Mouse (Mus musculus) heart, embryonic 11.5 days (tissue): ENCODE results near the gene Degs1. TPM values are rescaled to one million over a fixed set of nuclear protein-coding genes. Genes with fewer than 3 reads are reported as not detected.

Source experiments
- ATAC-seq: fragments of 200-750 bp; cut with Nextera tagmentation; replicated peaks from 2 replicates; pipeline ENCODE4 v1.8.0; 2017; ENCODE audit warnings: moderate library complexity; ENCODE audit not compliant: insufficient number of reproducible peaks, low FRiP score, low TSS enrichment
- H3K27ac ChIP-seq: fragments of 300-500 bp; sonication (generic); 2 replicates; pipeline ENCODE4 v1.5.1; 2014; ENCODE audit warnings: mild to moderate bottlenecking, low read depth, low read length
- H3K27me3 ChIP-seq: fragments of 300-500 bp; sonication (generic); 2 replicates; pipeline ENCODE4 v1.6.1; 2014; ENCODE audit warnings: mild to moderate bottlenecking, low read length, mixed read lengths; ENCODE audit not compliant: control insufficient read depth, insufficient read depth
- H3K36me3 ChIP-seq: fragments of 300-500 bp; sonication (generic); 2 replicates; pipeline ENCODE4 v1.6.1; 2014; ENCODE audit warnings: mild to moderate bottlenecking, low read length, moderate library complexity, mixed read lengths; ENCODE audit not compliant: control insufficient read depth, insufficient read depth
- H3K4me1 ChIP-seq: fragments of 300-500 bp; sonication (generic); 2 replicates; pipeline ENCODE4 v1.6.1; 2014; ENCODE audit warnings: low read length; ENCODE audit not compliant: control insufficient read depth, insufficient read depth
- H3K4me2 ChIP-seq: fragments of 300-500 bp; sonication (generic); 2 replicates; pipeline ENCODE4 v1.6.1; 2014; ENCODE audit warnings: mild to moderate bottlenecking, moderate library complexity
- H3K4me3 ChIP-seq: fragments of 300-500 bp; sonication (generic); 2 replicates; pipeline ENCODE4 v1.5.1; 2014; ENCODE audit warnings: low read depth, low read length
- H3K9ac ChIP-seq: fragments of 300-500 bp; sonication (generic); 2 replicates; pipeline ENCODE4 v1.6.1; 2014; ENCODE audit warnings: mild to moderate bottlenecking, low read depth, low read length, moderate library complexity
- H3K9me3 ChIP-seq: fragments of 300-500 bp; sonication (generic); replicated peaks from 2 replicates; pipeline ENCODE4 v1.6.1; 2016; ENCODE audit warnings: low read length; ENCODE audit not compliant: control insufficient read depth
- WGBS: fragments of 180-500 bp; shearing (Covaris S2); extraction: QIAGEN DNeasy Blood & Tissue Kit; methylation state at CpG from one replicate; pipeline ENCODE4 v1.1.7; 2014; ENCODE audit not compliant: insufficient replicate concordance; 5-methylcytosine and 5-hydroxymethylcytosine counted together
- polyA plus RNA-seq: library from polyadenylated mRNA; unstranded; fragments of >200 nt; fragmentation: Nextera tagmentation; extraction: Ambion mirVana; gene quantifications from 2 replicates; pipeline ENCODE4 v1.2.1, GENCODE M21; 2014

The Degs1 gene
- polyA plus RNA-seq, result 157 and 171 TPM in 2 replicates

- peak; percentile 93 for ATAC-seq
- no peaks in the 10 kb centered on the region for H3K27me3 ChIP-seq
- peak within 1 kb of the TSS; percentile 93 for H3K9ac ChIP-seq
- H3K4me1 ChIP-seq, result peaks cover 15% of the 10 kb centered on the region
- H3K9me3 ChIP-seq, result no peaks in the 10 kb centered on the region
- under 1% methylated on average over 90 of the region's 94 CpGs for WGBS
- peak within 1 kb of the TSS; percentile 84 for H3K4me3 ChIP-seq
- H3K36me3 ChIP-seq, result peaks cover 9% of the 10 kb centered on the region
- H3K27ac ChIP-seq, result peak within 1 kb of the TSS; percentile 95
- peak within 1 kb of the TSS; percentile 95 for H3K4me2 ChIP-seq
Measured at GRCm38 (mm10) chr1:182282091-182283075, at the start of gene Degs1. TSS of gene Degs1 (minus strand) at chr1:182282804.

DNA sequence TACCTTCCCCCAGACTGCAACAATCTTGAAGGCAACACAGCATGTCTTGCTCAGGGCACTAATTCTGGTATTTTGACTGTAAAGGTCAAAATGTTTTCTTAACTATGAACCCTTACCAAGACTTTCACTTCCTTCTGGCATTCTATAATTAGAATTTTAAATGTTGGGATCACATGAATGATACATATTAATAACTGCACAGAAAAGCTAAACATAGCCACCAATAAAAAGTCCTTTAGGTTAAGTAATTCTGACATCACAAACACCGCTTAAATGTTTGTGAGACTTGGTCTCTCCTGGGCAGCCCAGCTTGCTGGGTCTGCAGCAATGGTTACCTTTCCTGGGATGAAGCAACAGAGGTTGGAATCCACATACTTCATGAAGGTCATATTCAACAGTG, 43.3 kb upstream of the Degs1 start:
- H3K27me3 ChIP-seq, result no peaks in the 10 kb centered on the region
- H3K4me1 ChIP-seq, result no peaks in the 10 kb centered on the region
- ATAC-seq, result no peak
- 93% methylated on average over 1 of the region's 1 CpGs for WGBS
- H3K36me3 ChIP-seq, result peaks cover 18% of the 10 kb centered on the region
- H3K9ac ChIP-seq, result no peak overlapping the region
- H3K27ac ChIP-seq, result no peak overlapping the region
- no peak overlapping the region for H3K4me3 ChIP-seq
- no peaks in the 10 kb centered on the region for H3K9me3 ChIP-seq
- no peak overlapping the region for H3K4me2 ChIP-seq

DNA sequence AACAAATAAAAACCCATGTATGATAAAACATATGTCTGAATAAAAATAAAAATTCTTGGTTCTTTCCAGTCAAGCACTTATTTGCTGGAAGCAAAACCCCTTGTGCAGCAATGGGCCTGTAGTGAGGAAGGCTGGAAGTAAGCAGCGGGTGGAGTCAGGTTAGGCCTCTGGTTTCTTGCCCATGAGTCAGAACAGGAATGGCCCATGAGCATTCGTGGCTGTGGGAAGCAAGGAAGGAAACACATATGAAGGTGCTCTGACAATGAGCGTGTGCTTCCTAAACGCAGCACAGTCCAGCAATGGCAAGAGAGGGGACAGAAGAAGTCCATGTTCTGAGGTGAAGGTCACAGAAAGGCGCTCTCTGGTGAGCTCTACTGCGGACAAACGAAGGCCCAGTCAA, 41.9 kb upstream of the Degs1 start:
- H3K4me3 ChIP-seq, result no peak overlapping the region
- H3K27me3 ChIP-seq, result no peaks in the 10 kb centered on the region
- H3K9me3 ChIP-seq, result no peaks in the 10 kb centered on the region
- no peak overlapping the region for H3K9ac ChIP-seq
- 93% methylated on average over 7 of the region's 7 CpGs for WGBS
- peaks cover 19% of the 10 kb centered on the region for H3K36me3 ChIP-seq
- no peak overlapping the region for H3K4me2 ChIP-seq
- H3K27ac ChIP-seq, result no peak overlapping the region
- no peaks in the 10 kb centered on the region for H3K4me1 ChIP-seq
- no peak for ATAC-seq

- peaks cover 24% of the 10 kb centered on the region for H3K36me3 ChIP-seq
- 93% methylated on average over 3 of the region's 3 CpGs for WGBS
- no peak overlapping the region for H3K27ac ChIP-seq
- no peak overlapping the region for H3K4me2 ChIP-seq
- H3K9ac ChIP-seq, result no peak overlapping the region
- H3K9me3 ChIP-seq, result no peaks in the 10 kb centered on the region
- ATAC-seq, result no peak
- H3K4me3 ChIP-seq, result no peak overlapping the region
- no peaks in the 10 kb centered on the region for H3K4me1 ChIP-seq
- no peaks in the 10 kb centered on the region for H3K27me3 ChIP-seq
Measured at GRCm38 (mm10) chr1:182323139-182323538, 40.5 kb upstream of the Degs1 start.

DNA sequence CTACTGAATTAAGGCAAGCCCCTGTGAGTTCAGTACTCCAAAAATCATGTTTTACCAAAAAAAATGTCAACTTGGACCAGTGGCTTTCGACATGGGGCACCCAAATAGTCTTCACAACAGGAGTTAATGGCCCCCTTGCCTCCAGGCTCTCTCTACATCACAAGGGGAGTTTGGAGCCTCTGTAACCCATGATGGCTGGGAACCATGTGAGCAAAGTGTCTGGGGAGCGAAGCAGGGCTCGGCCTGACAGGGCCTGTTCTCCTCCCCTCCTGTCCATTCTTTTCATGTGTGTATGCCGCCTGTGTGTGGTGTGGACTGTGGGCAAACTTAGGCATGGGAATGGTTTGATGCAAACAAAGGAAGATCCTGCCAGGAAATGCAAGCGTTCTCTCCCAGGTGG, 31.6 kb upstream of the Degs1 start:
- H3K27me3 ChIP-seq, result no peaks in the 10 kb centered on the region
- ATAC-seq, result no peak
- no peak overlapping the region for H3K9ac ChIP-seq
- H3K27ac ChIP-seq, result no peak overlapping the region
- 94% methylated on average over 5 of the region's 5 CpGs for whole genome bisulfite sequencing
- H3K4me1 ChIP-seq, result no peaks in the 10 kb centered on the region
- H3K36me3 ChIP-seq, result peaks cover 30% of the 10 kb centered on the region
- no peak overlapping the region for H3K4me2 ChIP-seq
- no peak overlapping the region for H3K4me3 ChIP-seq
- no peaks in the 10 kb centered on the region for H3K9me3 ChIP-seq

DNA sequence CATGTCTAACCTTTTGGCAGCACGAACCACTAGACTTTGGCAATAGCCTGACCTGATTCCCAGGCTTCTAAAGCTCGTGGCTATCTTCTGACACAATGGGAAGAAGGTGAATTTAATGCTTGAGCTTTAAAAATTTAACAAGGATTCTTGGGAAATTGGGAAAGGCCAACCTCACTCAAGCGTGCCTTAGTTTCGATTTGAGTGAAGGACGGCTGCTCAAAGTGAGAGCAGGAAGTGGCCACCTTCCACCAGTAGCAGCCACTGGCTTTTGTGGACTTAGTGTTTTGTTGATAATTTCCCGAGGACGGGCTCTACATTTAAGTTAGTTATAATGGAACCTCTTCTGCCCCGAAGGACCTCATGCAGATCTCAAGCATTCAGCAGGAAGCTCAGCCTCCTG, 30.6 kb upstream of the Degs1 start:
- Histone ChIP-seq H3K4me1 (no peaks in the 10 kb centered on the region), H3K36me3 (peaks cover 26% of the 10 kb centered on the region), H3K4me2 (no peak overlapping the region), H3K4me3 (no peak overlapping the region), H3K27ac (no peak overlapping the region), H3K9me3 (no peaks in the 10 kb centered on the region), H3K9ac (no peak overlapping the region), H3K27me3 (no peaks in the 10 kb centered on the region)
- WGBS, result 93% methylated on average over 8 of the region's 8 CpGs
- no peak for ATAC-seq

GRCm38 (mm10) chr1:182311376-182311775, 28.8 kb upstream of the Degs1 start:
- no peak for ATAC-seq
- H3K36me3 ChIP-seq, result peaks cover 12% of the 10 kb centered on the region
- WGBS, result 93% methylated on average over 5 of the region's 5 CpGs
- H3K4me1 ChIP-seq, result no peaks in the 10 kb centered on the region
- no peak overlapping the region for H3K27ac ChIP-seq
- no peak overlapping the region for H3K4me2 ChIP-seq
- no peaks in the 10 kb centered on the region for H3K27me3 ChIP-seq
- no peak overlapping the region for H3K9ac ChIP-seq
- H3K4me3 ChIP-seq, result no peak overlapping the region
- no peaks in the 10 kb centered on the region for H3K9me3 ChIP-seq

- no peak for ATAC-seq
- Histone ChIP-seq H3K4me2 (no peak overlapping the region), H3K4me3 (no peak overlapping the region), H3K27me3 (no peaks in the 10 kb centered on the region), H3K27ac (no peak overlapping the region), H3K9ac (no peak overlapping the region), H3K36me3 (peaks cover 10% of the 10 kb centered on the region), H3K9me3 (no peaks in the 10 kb centered on the region), H3K4me1 (no peaks in the 10 kb centered on the region)
- 76% methylated on average over 2 of the region's 2 CpGs for WGBS
Measured at GRCm38 (mm10) chr1:182310316-182310715, 27.7 kb upstream of the Degs1 start.

DNA sequence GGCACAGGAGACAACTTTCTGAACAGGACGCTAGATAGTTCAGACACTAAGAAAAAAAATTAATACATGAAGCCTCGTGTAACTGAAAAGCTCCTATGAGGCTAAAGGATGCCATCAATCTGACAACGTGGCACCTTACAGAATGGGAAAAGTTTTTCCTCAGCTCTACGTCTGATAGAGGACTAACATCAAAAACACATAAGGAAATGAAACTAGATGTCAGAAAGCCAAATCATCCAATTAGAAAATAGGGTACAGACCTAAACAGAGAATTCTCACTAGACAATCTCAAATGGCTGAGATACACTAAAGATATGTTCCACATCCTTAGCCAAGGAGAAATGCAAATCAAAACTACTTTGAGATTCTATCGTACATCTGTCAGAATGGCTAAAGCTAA, 26.8 kb upstream of the Degs1 start:
- H3K4me2 ChIP-seq, result no peak overlapping the region
- WGBS, result 69% methylated on average over 5 of the region's 5 CpGs
- no peak for ATAC-seq
- no peak overlapping the region for H3K9ac ChIP-seq
- no peaks in the 10 kb centered on the region for H3K4me1 ChIP-seq
- H3K36me3 ChIP-seq, result peaks cover 3% of the 10 kb centered on the region; the same call in 1 of the 2 replicates
- no peak overlapping the region for H3K4me3 ChIP-seq
- no peaks in the 10 kb centered on the region for H3K9me3 ChIP-seq
- no peaks in the 10 kb centered on the region for H3K27me3 ChIP-seq
- H3K27ac ChIP-seq, result no peak overlapping the region
